Mouse (Mus musculus): ENCODE data around the gene Dnajc1.

Gene Dnajc1

GRCm38 (mm10) chr2:18300949-18301348 lies 91.7 kb downstream of the Dnajc1 start:
- in situ Hi-C loops (cut with MseI, MboI) = no loop called here

- in situ Hi-C loops (cut with MseI, MboI) = no loop called here
Observed at GRCm38 (mm10) chr2:18285175-18285574, 107.5 kb downstream of the Dnajc1 start.

- in situ Hi-C loops (cut with MseI, MboI) = no loop called here
Observed at GRCm38 (mm10) chr2:18265736-18266135, 126.9 kb downstream of the Dnajc1 start.

- in situ Hi-C loops (cut with MseI, MboI) = no loop called here
Observed at GRCm38 (mm10) chr2:18264579-18264978, 128.1 kb downstream of the Dnajc1 start.

DNA sequence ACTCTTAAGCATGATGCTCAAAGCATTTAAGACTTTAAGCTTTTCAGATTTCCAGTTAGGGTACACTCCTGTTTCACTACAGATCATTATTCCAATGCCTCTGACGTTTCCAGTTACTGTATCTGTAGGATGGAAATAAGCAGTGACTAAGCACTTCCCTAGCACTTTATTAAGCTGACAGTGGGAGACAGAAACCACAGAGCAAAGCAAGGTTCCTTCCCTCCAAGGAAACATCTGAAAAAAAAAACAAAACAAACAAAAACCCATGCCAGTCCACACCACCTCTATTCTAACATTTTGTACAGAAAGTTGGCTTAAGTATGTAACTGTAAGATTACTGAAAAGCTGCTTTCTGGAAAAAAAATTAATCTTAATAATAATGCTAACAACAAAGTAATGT lies 130.3 kb downstream of the Dnajc1 start:
- in situ Hi-C loops (cut with MseI, MboI) = no loop called here

GRCm38 (mm10) chr2:18249224-18249623 lies 143.4 kb downstream of the Dnajc1 start:
- in situ Hi-C loops (cut with MseI, MboI) = no loop called here

GRCm38 (mm10) chr2:18235524-18235923 lies 157.1 kb downstream of the Dnajc1 start:
- in situ Hi-C loops (cut with MseI, MboI) = no loop called here

- in situ Hi-C loops (cut with MseI, MboI) = no loop called here
Observed at GRCm38 (mm10) chr2:18232883-18233567, 159.6 kb downstream of the Dnajc1 start.

DNA sequence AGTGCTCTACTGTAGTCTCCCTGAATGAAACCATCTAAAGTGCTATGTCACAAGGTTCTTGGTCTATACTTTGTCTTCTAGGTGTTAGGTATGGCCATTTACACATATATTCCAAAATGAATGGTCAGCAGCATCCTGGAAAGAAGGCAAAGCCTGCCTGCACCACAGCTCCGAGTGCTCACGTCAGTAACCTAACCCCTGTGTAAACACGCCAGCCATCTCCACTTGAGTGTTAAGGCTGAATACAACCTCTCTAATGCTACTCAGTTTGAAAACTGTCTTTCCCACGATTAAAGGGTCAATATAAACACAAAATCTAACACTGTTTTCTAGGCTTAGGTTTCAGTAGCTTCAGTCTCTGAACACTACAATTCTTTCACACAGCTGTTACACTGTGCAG lies 161.5 kb downstream of the Dnajc1 start:
- in situ Hi-C loops (cut with MseI, MboI) = no loop called here

DNA sequence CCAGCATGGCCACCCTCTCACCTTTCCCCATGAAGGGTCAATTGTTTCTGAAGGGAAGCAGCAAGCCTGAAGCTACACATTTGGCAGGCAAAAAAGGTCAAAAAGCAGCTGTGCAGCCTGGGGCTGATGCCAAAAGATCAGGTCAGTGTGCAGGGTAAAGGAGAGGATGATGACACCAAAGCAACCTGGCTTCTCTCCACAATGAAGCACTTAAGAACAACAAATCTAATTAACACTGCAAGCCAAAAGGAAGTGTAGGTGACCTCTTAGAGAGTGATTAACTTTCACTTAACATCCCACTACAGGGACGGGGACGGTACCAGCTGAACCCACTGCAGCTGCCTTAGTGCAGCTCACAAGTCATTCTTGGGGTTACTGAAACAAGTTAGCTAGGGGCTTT lies 163.4 kb downstream of the Dnajc1 start:
- in situ Hi-C loops (cut with MseI, MboI) = no loop called here

DNA sequence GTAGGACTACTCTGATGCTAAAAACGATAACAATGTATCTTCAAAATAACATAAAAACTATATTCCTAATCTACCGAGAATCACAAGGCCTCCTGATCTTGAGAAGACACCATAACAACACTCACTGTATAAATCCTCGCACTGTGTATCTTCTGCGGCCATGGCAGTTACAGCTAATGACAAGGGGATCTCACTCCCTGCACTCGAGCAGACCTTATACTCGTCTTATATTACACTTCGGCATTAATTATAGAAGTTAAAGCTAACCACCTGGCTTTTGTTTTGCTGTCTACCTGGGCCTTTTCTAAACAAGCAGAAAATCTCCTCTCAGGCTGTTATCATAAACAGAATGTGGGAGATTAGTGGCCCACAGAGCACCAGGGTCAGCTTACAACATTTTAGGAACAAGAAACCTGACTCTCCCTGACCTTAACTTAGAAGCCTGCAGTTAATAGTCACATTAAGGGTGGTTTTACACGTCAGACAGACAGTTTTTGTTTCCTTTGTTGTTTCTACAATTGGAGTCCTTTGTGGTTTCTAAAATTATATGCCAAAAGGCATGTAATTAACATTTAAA lies 164.1 kb downstream of the Dnajc1 start:
- in situ Hi-C loops (cut with MseI, MboI) = no loop called here

GRCm38 (mm10) chr2:18219569-18219968 lies 173.1 kb downstream of the Dnajc1 start:
- in situ Hi-C loops (cut with MseI, MboI) = no loop called here

GRCm38 (mm10) chr2:18219136-18219535 lies 173.5 kb downstream of the Dnajc1 start:
- in situ Hi-C loops (cut with MseI, MboI) = no loop called here

GRCm38 (mm10) chr2:18218500-18218899 lies 174.1 kb downstream of the Dnajc1 start:
- in situ Hi-C loops (cut with MseI, MboI) = no loop called here

GRCm38 (mm10) chr2:18217867-18218266 lies 174.8 kb downstream of the Dnajc1 start:
- in situ Hi-C loops (cut with MseI, MboI) = no loop called here

- in situ Hi-C loops (cut with MseI, MboI) = no loop called here
Observed at GRCm38 (mm10) chr2:18214031-18214430, 178.6 kb downstream of the Dnajc1 start.

DNA sequence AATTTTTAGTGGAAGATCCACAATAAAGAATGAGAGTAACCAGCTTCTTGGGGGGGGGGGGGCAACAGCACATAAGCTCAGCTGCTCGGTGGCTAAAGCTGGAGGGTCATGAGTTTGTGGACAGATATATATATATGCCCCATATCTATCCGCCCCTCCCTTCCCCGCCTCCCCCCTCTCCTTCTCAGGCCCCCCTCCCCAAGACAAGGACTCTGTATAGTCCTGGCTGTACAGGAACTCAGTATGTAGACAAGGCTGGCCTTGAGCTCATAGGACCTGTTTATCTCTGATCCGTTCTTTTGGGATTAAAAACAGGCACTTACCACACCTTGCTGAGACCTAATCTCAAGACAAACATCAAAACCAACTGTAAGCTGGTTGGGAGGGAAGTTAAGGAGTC lies 182.7 kb downstream of the Dnajc1 start:
- in situ Hi-C loops (cut with MseI, MboI) = loop anchor here in 1 of 2 experiments (10.0 kb wide), 1 partner anchor 185 kb away; no protein-coding TSS in a partner anchor

GRCm38 (mm10) chr2:18209211-18209823 lies 183.3 kb downstream of the Dnajc1 start:
- in situ Hi-C loops (cut with MseI, MboI) = loop anchor here in 1 of 2 experiments (10.0 kb wide), 1 partner anchor 185 kb away; no protein-coding TSS in a partner anchor

- in situ Hi-C loops (cut with MseI, MboI) = loop anchor here in 1 of 2 experiments (10.0 kb wide), 1 partner anchor 184 kb away; no protein-coding TSS in a partner anchor
Observed at GRCm38 (mm10) chr2:18208578-18208977, 184.1 kb downstream of the Dnajc1 start.

- in situ Hi-C loops (cut with MseI, MboI) = loop anchor here in 1 of 2 experiments (10.0 kb wide), 1 partner anchor 182 kb away; no protein-coding TSS in a partner anchor
Observed at GRCm38 (mm10) chr2:18206811-18207210, 185.8 kb downstream of the Dnajc1 start.

DNA sequence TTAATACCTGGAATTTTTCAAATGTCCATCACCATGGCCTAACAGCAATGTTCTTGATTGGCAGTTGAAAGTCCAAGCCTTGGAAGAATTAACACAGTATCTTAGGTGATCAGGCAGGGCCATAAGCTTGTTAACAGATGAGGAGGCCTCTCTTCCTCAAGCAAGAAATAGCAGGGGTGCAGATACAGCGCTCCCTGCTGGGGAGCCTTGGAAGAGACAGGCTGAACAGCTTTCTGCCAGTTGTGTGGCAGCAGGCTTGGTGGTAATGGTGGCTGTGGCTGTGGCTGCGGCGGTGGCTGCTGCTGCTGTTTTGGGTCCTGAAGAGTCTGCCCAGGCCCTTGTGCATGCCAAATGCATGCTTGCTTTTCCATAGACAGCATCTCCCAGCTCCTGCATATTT lies 187.5 kb downstream of the Dnajc1 start:
- in situ Hi-C loops (cut with MseI, MboI) = loop anchor here in 1 of 2 experiments (10.0 kb wide), 1 partner anchor 180 kb away; no protein-coding TSS in a partner anchor

- in situ Hi-C loops (cut with MseI, MboI) = loop anchor here in 1 of 2 experiments (10.0 kb wide), 1 partner anchor 178 kb away; no protein-coding TSS in a partner anchor
Observed at GRCm38 (mm10) chr2:18202923-18203322, 189.7 kb downstream of the Dnajc1 start.
